Comparison of ENCODE assay signal across 9 mouse cellular contexts in genomic region chr6:100705366-100705811, GRCm38 (mm10). TPM values are rescaled to one million over a fixed set of nuclear protein-coding genes. Genes with fewer than 3 reads are reported as not detected.
DNase-seq lines count a peak whose midpoint lies in the region; ATAC-seq lines count a peak whose summit lies in the region.
"Had no signal": no experiment of that assay in that cellular context is flagged by ENCODE, and none has a peak within 500 bp of the region (broad histone marks: within the 10 kb centered on the region; RNA-seq: fewer than 3 reads in every experiment).

No protein-coding gene starts in this region.

- peak overlapping the region; percentile 88 for H3K4me3 ChIP-seq in embryonic facial prominence, embryonic 12.5 days
- peak overlapping the region; percentile 79 for H3K4me3 ChIP-seq in kidney, embryonic 15.5 days (replicated peaks)

- peak; percentile 6 for DNase-seq in kidney, adult 18-20 months
- no peak for DNase-seq in kidney, adult 9 months
- peak; percentile 75 for DNase-seq in neural tube, embryonic 10.5 days (ENCODE audit: extremely low spot score, low spot score)
- no peak for DNase-seq in cerebellum, adult 11 months
- no peak for DNase-seq in left cerebral cortex, adult 11 months (ENCODE audit: low spot score)
- no peak for DNase-seq in layer of hippocampus, postnatal 25 days (ENCODE audit: extremely low spot score in 1 of 2, low spot score in 1 of 2)

- peaks cover 33% of the 10 kb centered on the region for H3K4me1 ChIP-seq in embryonic facial prominence, embryonic 12.5 days
- peaks cover 35% of the 10 kb centered on the region for H3K4me1 ChIP-seq in kidney, embryonic 15.5 days

- H3K36me3 ChIP-seq in embryonic facial prominence, embryonic 12.5 days = no peaks in the 10 kb centered on the region
- H3K36me3 ChIP-seq in kidney, embryonic 15.5 days = no peaks in the 10 kb centered on the region

- peak overlapping the region; percentile 91 for H3K9ac ChIP-seq in embryonic facial prominence, embryonic 12.5 days
- H3K9ac ChIP-seq in kidney, embryonic 15.5 days = peak overlapping the region; percentile 68

- H3K4me2 ChIP-seq in embryonic facial prominence, embryonic 12.5 days (replicated peaks) = peak overlapping the region; percentile 85
- peak overlapping the region; percentile 98 for H3K4me2 ChIP-seq in kidney, embryonic 15.5 days

- H3K27me3 ChIP-seq in embryonic facial prominence, embryonic 12.5 days = 0 out of 2 replicates have a peak, but pooled peaks cover 3% of the 10 kb centered on the region
- peaks cover 36% of the 10 kb centered on the region for H3K27me3 ChIP-seq in kidney, embryonic 15.5 days
- H3K27me3 ChIP-seq: Patski had no signal

- H3K9me3 ChIP-seq in embryonic facial prominence, embryonic 12.5 days = no peaks in the 10 kb centered on the region
- no peaks in the 10 kb centered on the region; the same call in 1 of the 2 replicates for H3K9me3 ChIP-seq in kidney, embryonic 15.5 days (replicated peaks)

- peak overlapping the region; percentile 90 for H3K27ac ChIP-seq in embryonic facial prominence, embryonic 12.5 days
- H3K27ac ChIP-seq in kidney, embryonic 15.5 days = peak overlapping the region; percentile 84

- 1% methylated on average over 15 of the region's 15 CpGs for WGBS in embryonic facial prominence, embryonic 12.5 days
- WGBS in kidney, embryonic 15.5 days = under 1% methylated on average over 15 of the region's 15 CpGs

- no peak for ATAC-seq in embryonic facial prominence, embryonic 12.5 days (ENCODE audit: insufficient number of reproducible peaks, insufficient read depth, low FRiP score, low TSS enrichment)
- 0 out of 2 replicates have a peak, but pooled peaks have one; percentile 1 for ATAC-seq in kidney, embryonic 15.5 days (replicated peaks; ENCODE audit: low FRiP score)

RNA-seq across cellular contexts. Expression of gene Gxylt2, which starts 0.9 kb away (rescaled TPM):
- 23.5 and 24.1 TPM in 2 replicates for polyA plus RNA-seq in embryonic facial prominence, embryonic 12.5 days (2016; fragmentation: Nextera tagmentation; extraction: Ambion mirVana)
- polyA plus RNA-seq in kidney, embryonic 15.5 days (2015; fragmentation: Nextera tagmentation; extraction: Ambion mirVana) = 9.0 and 10.1 TPM in 2 replicates
- 1 to 10 TPM; 1.6 to 2.0 TPM for total RNA-seq in layer of hippocampus, postnatal 25 days (2021)

RNA-seq across cellular contexts. Expression of gene Shq1, which starts 34.4 kb away (rescaled TPM):
- polyA plus RNA-seq in embryonic facial prominence, embryonic 12.5 days (2016; fragmentation: Nextera tagmentation; extraction: Ambion mirVana) = 17.2 and 18.6 TPM in 2 replicates
- polyA plus RNA-seq in kidney, embryonic 15.5 days (2015; fragmentation: Nextera tagmentation; extraction: Ambion mirVana) = 18.3 and 19.3 TPM in 2 replicates
- 1 to 10 TPM; 4.9 to 5.9 TPM for total RNA-seq in layer of hippocampus, postnatal 25 days (2021)

Comparison
In these comparisons a context has a peak if more than half of its experiments do, and no peak if none do; other contexts are left out.
1. DNase-seq: peak in kidney, adult 18-20 months (single experiment) and neural tube, embryonic 10.5 days (single experiment); none in kidney, adult 9 months (single experiment), cerebellum, adult 11 months (single experiment), left cerebral cortex, adult 11 months (single experiment) and layer of hippocampus, postnatal 25 days (0 of 2).